Mouse (Mus musculus) neural tube, embryonic 14.5 days (tissue): ENCODE results near the gene Cfap100. TPM values are rescaled to one million over a fixed set of nuclear protein-coding genes. Genes with fewer than 3 reads are reported as not detected.

Experiments used
- ATAC-seq: fragments of 200-750 bp; cut with Nextera tagmentation; 2 replicates; pipeline ENCODE4 v1.8.0; 2017; ENCODE audit warnings: low read depth, mild to moderate bottlenecking, moderate TSS enrichment, moderate library complexity
- H3K27ac ChIP-seq: fragments of 300-500 bp; sonication (generic); 2 replicates; pipeline ENCODE4 v1.5.1; 2014; ENCODE audit warnings: low read depth, mild to moderate bottlenecking, control low read depth, low read length, moderate library complexity, mixed read lengths
- H3K27me3 ChIP-seq: fragments of 300-500 bp; sonication (generic); 2 replicates; pipeline ENCODE4 v1.6.1; 2014; ENCODE audit warnings: low read length; ENCODE audit not compliant: control insufficient read depth, insufficient read depth
- H3K36me3 ChIP-seq: fragments of 300-500 bp; sonication (generic); 2 replicates; pipeline ENCODE4 v1.6.1; 2014; ENCODE audit warnings: low read length, mixed read lengths; ENCODE audit not compliant: control insufficient read depth, insufficient read depth
- H3K4me1 ChIP-seq: fragments of 300-500 bp; sonication (generic); 2 replicates; pipeline ENCODE4 v1.6.1; 2014; ENCODE audit warnings: low read length; ENCODE audit not compliant: control insufficient read depth, insufficient read depth
- H3K4me2 ChIP-seq: fragments of 300-500 bp; sonication (generic); 2 replicates; pipeline ENCODE4 v1.6.1; 2014; ENCODE audit warnings: mild to moderate bottlenecking, low read depth, low read length, control low read depth
- H3K4me3 ChIP-seq: fragments of 300-500 bp; sonication (generic); 2 replicates; pipeline ENCODE4 v1.5.1; 2014; ENCODE audit warnings: low read depth, low read length, control low read depth, mixed read lengths
- H3K9ac ChIP-seq: fragments of 300-500 bp; sonication (generic); replicated peaks from 2 replicates; pipeline ENCODE4 v1.6.1; 2014; ENCODE audit warnings: low read depth, mild to moderate bottlenecking, control low read depth, low read length, mixed read lengths
- H3K9me3 ChIP-seq: fragments of 300-500 bp; sonication (generic); 2 replicates; pipeline ENCODE4 v1.6.1; 2016; ENCODE audit warnings: low read length; ENCODE audit not compliant: control insufficient read depth
- WGBS: fragments of 180-500 bp; shearing (Covaris S2); extraction: QIAGEN DNeasy Blood & Tissue Kit; methylation state at CpG from one replicate; pipeline ENCODE4 v1.1.7; 2014; 5-methylcytosine and 5-hydroxymethylcytosine counted together
- polyA plus RNA-seq: library from polyadenylated mRNA; unstranded; fragments of >200 nt; fragmentation: Nextera tagmentation; extraction: Ambion mirVana; gene quantifications from 2 replicates; pipeline ENCODE4 v1.2.1, GENCODE M21; 2014

Gene Cfap100
- polyA plus RNA-seq, 1 experiment from 2014 or later: 8.5 TPM

DNA sequence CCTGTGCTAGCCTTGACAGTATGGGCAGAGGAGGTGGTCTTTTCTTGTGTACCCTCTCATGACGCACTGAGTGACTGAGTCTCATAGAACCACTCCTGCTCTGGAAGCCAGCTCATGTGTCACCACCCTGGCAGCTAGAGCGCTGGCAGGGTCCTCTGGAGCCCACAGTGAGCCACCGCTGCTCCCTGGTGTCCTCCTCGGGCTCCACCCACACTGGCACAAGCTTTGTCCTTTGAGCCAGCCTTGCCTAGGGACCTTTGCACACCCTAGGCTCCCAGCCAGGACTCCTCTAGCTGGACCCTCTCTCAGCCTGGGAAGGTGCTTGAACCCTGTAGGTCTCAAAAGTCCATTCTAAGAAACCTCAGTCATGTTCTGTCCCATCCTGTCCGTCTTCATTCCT is 22.1 kb upstream of the Cfap100 start:
- H3K4me3 ChIP-seq: no peak overlapping the region
- no peak overlapping the region for H3K9ac ChIP-seq
- H3K9me3 ChIP-seq: no peaks in the 10 kb centered on the region
- WGBS: 76% methylated on average over 5 of the region's 5 CpGs
- H3K4me2 ChIP-seq: no peak overlapping the region
- no peaks in the 10 kb centered on the region for H3K36me3 ChIP-seq
- no peaks in the 10 kb centered on the region for H3K27me3 ChIP-seq
- no peak overlapping the region for H3K27ac ChIP-seq
- no peak for ATAC-seq
- peaks cover 4% of the 10 kb centered on the region; the same call in 1 of the 2 replicates for H3K4me1 ChIP-seq

DNA sequence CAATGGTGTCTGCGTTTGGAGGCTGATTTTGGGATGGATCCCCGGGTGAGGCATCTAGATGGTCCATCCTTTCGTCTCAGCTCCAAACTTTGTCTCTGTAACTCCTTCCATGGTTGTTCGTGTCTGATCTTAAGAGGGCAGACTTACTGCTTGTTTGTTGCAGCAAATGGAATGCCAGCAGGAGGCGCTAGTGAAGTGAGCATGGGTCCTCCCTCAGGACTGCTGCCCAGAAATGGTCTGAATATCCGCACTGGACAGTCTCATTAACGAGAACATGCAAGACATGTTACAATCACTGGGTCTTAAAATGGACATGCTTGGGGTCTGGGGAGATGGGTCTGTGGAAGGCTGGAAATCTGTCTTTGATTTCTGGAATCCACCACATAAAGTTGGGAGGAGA is 21.6 kb upstream of the Cfap100 start:
- no peak overlapping the region for H3K4me3 ChIP-seq
- H3K27me3 ChIP-seq: no peaks in the 10 kb centered on the region
- H3K4me2 ChIP-seq: no peak overlapping the region
- H3K27ac ChIP-seq: no peak overlapping the region
- H3K9me3 ChIP-seq: no peaks in the 10 kb centered on the region
- 29% methylated on average over 7 of the region's 7 CpGs for WGBS
- H3K9ac ChIP-seq: no peak overlapping the region
- no peaks in the 10 kb centered on the region for H3K36me3 ChIP-seq
- H3K4me1 ChIP-seq: peaks cover 4% of the 10 kb centered on the region; the same call in 1 of the 2 replicates
- ATAC-seq: no peak

DNA sequence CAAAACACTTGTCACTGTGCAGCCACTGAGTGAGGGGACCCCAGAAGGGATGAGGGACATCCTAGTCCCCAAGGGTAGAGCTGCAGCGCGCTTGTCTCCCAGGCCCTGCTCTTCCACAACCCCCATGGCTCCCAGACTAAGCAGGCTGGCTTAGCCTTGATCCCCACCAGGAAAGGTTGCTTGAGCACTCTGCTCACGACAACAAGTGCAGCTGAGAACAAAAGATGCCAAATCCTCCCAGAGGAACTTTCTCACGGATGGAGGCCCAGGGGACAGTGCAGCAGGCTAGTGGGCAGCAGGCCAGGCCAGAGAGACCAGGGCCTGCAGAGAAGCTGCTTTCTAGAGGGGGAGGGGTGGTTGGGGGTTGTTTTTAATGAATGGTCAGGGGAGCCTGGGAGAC is 18.3 kb upstream of the Cfap100 start:
- no peaks in the 10 kb centered on the region for H3K27me3 ChIP-seq
- peak; percentile 79 for ATAC-seq
- no peak overlapping the region for H3K9ac ChIP-seq
- no peak overlapping the region for H3K4me3 ChIP-seq
- H3K27ac ChIP-seq: peak overlapping the region; percentile 60; the same call in 1 of the 2 replicates
- H3K9me3 ChIP-seq: no peaks in the 10 kb centered on the region
- no peak overlapping the region for H3K4me2 ChIP-seq
- 39% methylated on average over 4 of the region's 4 CpGs for WGBS
- H3K4me1 ChIP-seq: peaks cover 4% of the 10 kb centered on the region; the same call in 1 of the 2 replicates
- no peaks in the 10 kb centered on the region for H3K36me3 ChIP-seq

DNA sequence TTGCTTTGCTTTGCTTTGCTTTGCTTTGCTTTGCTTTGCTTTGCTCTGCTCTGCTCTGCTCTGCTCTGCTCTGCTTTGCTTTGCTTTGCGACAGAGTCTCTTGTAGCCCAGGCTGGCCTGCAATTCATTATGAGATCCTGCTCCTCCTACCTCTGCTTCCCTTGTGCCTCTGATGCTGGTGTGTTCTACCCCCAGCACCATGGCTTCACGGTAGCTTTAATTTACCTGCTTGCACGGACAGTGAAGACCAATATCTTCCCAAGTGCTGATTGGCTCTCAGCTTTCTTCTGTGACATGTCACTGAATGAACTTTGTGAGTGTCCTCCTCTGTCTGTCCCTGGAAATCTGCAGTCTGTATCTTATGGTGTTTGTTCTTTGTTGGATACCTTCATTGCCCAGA is 8.4 kb upstream of the Cfap100 start:
- WGBS: 92% methylated on average over 3 of the region's 3 CpGs
- H3K4me1 ChIP-seq: no peaks in the 10 kb centered on the region
- H3K4me2 ChIP-seq: no peak overlapping the region
- H3K9ac ChIP-seq: no peak overlapping the region
- no peaks in the 10 kb centered on the region for H3K9me3 ChIP-seq
- no peaks in the 10 kb centered on the region for H3K27me3 ChIP-seq
- H3K27ac ChIP-seq: no peak overlapping the region
- no peak overlapping the region for H3K4me3 ChIP-seq
- ATAC-seq: no peak
- no peaks in the 10 kb centered on the region for H3K36me3 ChIP-seq

DNA sequence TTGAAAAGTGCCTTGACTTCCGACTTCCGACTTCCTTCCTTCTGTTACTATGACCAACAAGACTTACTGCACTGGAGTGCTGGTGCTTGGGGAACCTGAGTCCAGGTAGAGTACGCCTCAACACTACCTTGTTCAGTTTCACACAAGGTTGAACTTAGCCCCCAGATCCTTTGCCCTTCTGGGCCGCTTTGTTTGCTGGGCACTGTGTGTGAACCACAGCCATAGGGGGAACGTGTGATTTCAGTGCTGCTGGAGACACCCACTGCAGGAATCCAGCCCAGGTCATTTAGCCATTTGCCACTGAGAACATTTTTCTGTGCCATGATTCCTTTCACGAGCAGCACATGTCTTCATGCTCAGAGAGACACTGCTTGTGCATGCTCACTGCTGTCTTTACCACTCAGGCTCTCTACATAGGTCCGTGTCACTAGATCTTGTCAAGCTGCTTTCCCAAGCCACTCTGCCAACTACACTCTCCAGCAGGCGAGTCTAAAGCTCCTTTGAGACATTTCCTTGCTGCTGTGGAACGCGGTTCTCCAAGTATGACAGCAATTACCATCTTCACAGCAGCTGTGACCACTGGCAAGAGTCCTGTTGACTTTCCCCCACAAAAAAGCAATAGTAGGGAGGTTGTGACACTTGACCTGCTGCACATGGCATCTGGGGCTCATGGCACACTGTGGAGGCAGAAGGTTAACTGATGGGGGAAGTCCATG is 7.8 kb upstream of the Cfap100 start:
- WGBS: 83% methylated on average over 10 of the region's 10 CpGs
- Histone ChIP-seq H3K4me3 (no peak overlapping the region), H3K4me1 (no peaks in the 10 kb centered on the region), H3K36me3 (no peaks in the 10 kb centered on the region), H3K9me3 (no peaks in the 10 kb centered on the region), H3K4me2 (no peak overlapping the region), H3K9ac (no peak overlapping the region), H3K27me3 (no peaks in the 10 kb centered on the region), H3K27ac (no peak overlapping the region)
- no peak for ATAC-seq

DNA sequence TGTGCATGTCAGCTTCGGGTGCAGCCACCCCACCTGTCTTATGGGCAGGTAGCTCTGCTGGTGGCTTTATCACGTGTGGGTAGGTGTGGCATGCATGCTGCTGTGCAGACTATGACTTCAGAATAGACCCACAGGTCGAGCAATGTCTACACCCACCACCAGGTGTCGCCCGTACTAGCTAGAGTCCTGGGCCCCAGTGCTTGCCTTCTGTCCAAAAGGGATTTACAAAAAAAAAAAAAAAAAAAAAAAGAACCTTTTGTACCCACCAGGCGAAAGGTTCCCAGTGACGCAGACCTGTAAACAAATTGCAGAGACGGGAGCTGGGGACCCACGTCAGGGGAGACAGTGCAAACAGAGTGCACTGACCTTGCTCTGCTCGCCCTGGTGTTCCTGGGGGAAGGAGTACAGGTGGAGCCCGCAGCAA is 6.6 kb upstream of the Cfap100 start:
- H3K9me3 ChIP-seq: no peaks in the 10 kb centered on the region
- H3K36me3 ChIP-seq: no peaks in the 10 kb centered on the region
- H3K4me3 ChIP-seq: no peak overlapping the region
- no peak overlapping the region for H3K9ac ChIP-seq
- H3K4me1 ChIP-seq: no peaks in the 10 kb centered on the region
- ATAC-seq: peak; percentile 88
- no peak overlapping the region; the same call in 1 of the 2 replicates for H3K4me2 ChIP-seq
- WGBS: 16% methylated on average over 11 of the region's 11 CpGs
- no peak overlapping the region for H3K27ac ChIP-seq
- no peaks in the 10 kb centered on the region for H3K27me3 ChIP-seq

DNA sequence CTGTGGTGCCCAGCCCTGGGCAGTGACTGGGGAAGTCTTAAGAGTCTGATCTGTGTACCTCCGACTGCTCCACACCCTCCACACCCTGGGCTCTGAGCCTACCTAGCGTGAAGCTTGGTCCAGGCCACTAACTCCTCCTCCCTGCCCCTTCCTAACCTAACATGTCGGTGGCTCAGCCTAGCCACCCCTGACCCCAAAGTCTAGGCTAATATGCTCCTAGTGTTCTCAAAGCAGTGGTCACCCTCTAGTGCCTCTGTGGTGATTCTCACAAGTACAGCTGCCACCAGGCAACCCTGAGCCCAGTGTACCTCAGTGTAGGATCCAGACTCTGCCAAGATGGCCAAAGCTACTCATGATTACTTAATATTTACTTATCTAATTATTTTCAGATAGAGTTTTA is 6.1 kb upstream of the Cfap100 start:
- 73% methylated on average over 3 of the region's 3 CpGs for WGBS
- no peak overlapping the region for H3K9ac ChIP-seq
- H3K27ac ChIP-seq: no peak overlapping the region

DNA sequence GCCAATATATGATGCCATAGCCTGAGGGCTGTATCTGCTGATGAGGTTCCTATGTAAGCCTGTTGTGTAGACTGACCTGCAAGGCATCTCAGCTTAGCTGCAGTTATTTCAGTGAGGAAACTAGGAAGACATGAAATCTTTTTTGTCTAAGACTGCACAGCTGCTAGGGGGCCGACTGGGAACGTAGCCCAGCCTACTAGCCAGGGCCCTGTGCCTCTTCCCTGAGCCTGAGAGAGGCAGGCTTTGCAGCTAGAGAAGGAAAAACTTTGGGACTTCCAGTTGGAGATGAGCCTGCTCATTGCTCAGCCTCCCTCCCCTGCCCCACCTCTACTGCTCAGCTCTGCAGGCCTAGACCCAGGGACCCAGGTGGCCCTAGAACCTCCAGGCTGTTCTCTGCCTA is 2.9 kb upstream of the Cfap100 start:
- Histone ChIP-seq H3K4me1 (no peaks in the 10 kb centered on the region), H3K27ac (no peak overlapping the region)
- no peak for ATAC-seq

More for the DNA sequence above, 6.1 kb upstream of the Cfap100 start:
- peak; percentile 57; the same call in 1 of the 2 replicates for ATAC-seq
- H3K27me3 ChIP-seq: no peaks in the 10 kb centered on the region
- no peak overlapping the region for H3K4me3 ChIP-seq
- no peaks in the 10 kb centered on the region for H3K36me3 ChIP-seq
- no peak overlapping the region for H3K4me2 ChIP-seq
- H3K4me1 ChIP-seq: no peaks in the 10 kb centered on the region
- no peaks in the 10 kb centered on the region for H3K9me3 ChIP-seq

DNA sequence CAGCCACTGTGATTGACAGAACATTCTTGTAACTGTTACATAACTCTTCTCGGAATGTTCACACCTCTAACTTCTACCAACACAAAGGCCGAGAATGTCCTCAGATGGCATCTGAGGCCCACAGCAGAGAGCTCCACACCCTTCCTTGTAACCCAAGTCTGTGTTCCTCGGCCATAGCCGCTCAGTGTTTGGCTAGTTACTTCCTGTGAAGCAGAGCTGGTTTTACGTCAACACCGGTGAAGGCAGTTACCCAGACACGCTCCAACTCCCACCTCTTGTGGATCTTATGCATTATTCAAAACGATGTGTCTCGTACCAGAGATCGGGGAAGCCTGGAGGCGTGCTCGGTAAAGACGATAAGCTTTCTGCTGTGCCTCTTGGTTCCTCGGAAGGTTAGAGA is 1.3 kb upstream of the Cfap100 start:
- Histone ChIP-seq H3K27me3 (no peaks in the 10 kb centered on the region), H3K4me3 (no peak overlapping the region), H3K9ac (no peak overlapping the region), H3K4me2 (no peak overlapping the region), H3K9me3 (no peaks in the 10 kb centered on the region), H3K4me1 (no peaks in the 10 kb centered on the region), H3K36me3 (no peaks in the 10 kb centered on the region), H3K27ac (no peak overlapping the region)
- ATAC-seq: no peak
- 62% methylated on average over 14 of the region's 14 CpGs for WGBS

More for the DNA sequence above, 2.9 kb upstream of the Cfap100 start:
- H3K4me2 ChIP-seq: no peak overlapping the region
- no peak overlapping the region for H3K4me3 ChIP-seq
- no peaks in the 10 kb centered on the region for H3K27me3 ChIP-seq
- H3K36me3 ChIP-seq: no peaks in the 10 kb centered on the region
- no peak overlapping the region for H3K9ac ChIP-seq
- 68% methylated on average over 2 of the region's 2 CpGs for WGBS
- no peaks in the 10 kb centered on the region for H3K9me3 ChIP-seq
